In the genomic region with DNA sequence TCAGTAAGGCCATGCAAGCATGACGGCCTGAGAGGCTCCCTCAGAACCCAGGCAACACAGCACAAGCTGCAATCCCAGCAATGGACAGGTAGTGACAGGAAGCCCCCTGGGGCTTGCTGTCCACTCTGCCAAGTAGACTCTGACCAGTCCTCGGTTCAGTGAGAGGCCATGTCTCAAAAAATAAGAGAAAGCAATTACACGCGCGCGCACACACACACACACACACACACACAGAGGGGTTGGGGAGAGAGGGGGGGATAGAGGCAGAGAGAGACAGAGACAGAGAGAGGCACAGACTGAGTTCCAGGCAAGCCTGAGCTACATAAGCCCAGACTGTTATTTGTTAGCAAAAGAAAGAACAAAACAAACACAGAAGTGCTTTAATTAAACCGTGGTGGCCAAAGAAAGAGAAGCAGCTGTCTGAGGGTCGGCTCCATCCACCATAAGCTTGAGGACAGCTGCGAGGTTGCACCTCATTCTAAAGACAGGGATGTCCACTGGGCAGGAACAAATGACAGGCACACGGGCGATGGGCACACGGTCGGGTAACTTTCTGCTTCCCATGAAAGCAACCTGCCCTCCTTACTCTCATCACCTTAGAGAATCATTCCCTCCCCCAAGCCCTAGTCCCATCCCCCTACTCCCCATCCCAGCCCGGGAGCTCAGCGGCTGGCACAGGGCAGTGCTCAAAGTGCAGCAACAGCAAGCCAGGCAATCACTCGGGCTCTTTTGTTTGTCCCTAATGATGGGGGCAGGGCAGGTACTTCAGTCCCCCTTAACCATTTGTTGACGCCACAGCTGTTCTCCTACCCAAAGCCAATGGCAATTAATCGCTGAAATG, we compare ENCODE assay signal across 8 mouse cellular contexts. TPM values are rescaled to one million over a fixed set of nuclear protein-coding genes. Genes with fewer than 3 reads are reported as not detected.
DNase-seq lines count a peak whose midpoint lies in the region; ATAC-seq and TF ChIP-seq lines count a peak whose summit lies in the region.
"Had no signal": no experiment of that assay in that cellular context is flagged by ENCODE, and none has a peak within 500 bp of the region (broad histone marks: within the 10 kb centered on the region; RNA-seq: fewer than 3 reads in every experiment).

No protein-coding gene starts in this region.

- WGBS in cerebellum, adult 2 months = 29% methylated on average over 18 of the region's 18 CpGs
- 24% methylated on average over 18 of the region's 18 CpGs for WGBS in hindbrain, embryonic 12.5 days
- 48% methylated on average over 18 of the region's 18 CpGs for WGBS in liver, embryonic 11.5 days
- 87% methylated on average over 18 of the region's 18 CpGs for WGBS in thymus, adult 2 months

- TF ChIP-seq CTCF in cerebellum, adult 2 months (IDR thresholded peaks at IDR 0.05; ENCODE audit: borderline replicate concordance, insufficient read depth, low read depth, low read length) = no peak
- TF ChIP-seq CTCF in cortical plate, adult 2 months (IDR thresholded peaks at IDR 0.05; ENCODE audit: extremely low read depth, insufficient read depth, low read length) = no peak
- TF ChIP-seq CTCF in thymus, adult 2 months (IDR thresholded peaks at IDR 0.05; ENCODE audit: borderline replicate concordance, control insufficient read depth, extremely low read depth, insufficient read depth, low read length, poor library complexity) = no peak

- H3K4me3 ChIP-seq in cerebellum, adult 2 months (replicated peaks; ENCODE audit: insufficient read depth, low read depth, low read length) = no peak overlapping the region
- no peak overlapping the region for H3K4me3 ChIP-seq in cortical plate, adult 2 months (ENCODE audit: insufficient read depth, low read length)
- H3K4me3 ChIP-seq in hindbrain, embryonic 12.5 days = peak overlapping the region; percentile 6; the same call in 1 of the 2 replicates
- H3K4me3 ChIP-seq in liver, embryonic 11.5 days (ENCODE audit: low read depth, low read length) = no peak overlapping the region
- H3K4me3 ChIP-seq in thymus, adult 2 months (ENCODE audit: control insufficient read depth, insufficient read depth, low read length) = no peak overlapping the region
- H3K4me3 ChIP-seq: liver, embryonic 15.5 days had no signal

- H3K27ac ChIP-seq in cerebellum, adult 2 months (ENCODE audit: insufficient read depth, low read length) = no peak overlapping the region
- peak overlapping the region; percentile 66 for H3K27ac ChIP-seq in cortical plate, adult 2 months (ENCODE audit: insufficient read depth, low read length)
- H3K27ac ChIP-seq in hindbrain, embryonic 12.5 days = peak overlapping the region; percentile 80
- H3K27ac ChIP-seq in liver, embryonic 11.5 days (ENCODE audit: low read depth, low read length) = no peak overlapping the region
- H3K27ac ChIP-seq in thymus, adult 2 months (ENCODE audit: control insufficient read depth, insufficient read depth, low read length) = no peak overlapping the region
- H3K27ac ChIP-seq: liver, embryonic 15.5 days had no signal

- H3K4me1 ChIP-seq in cerebellum, adult 2 months (ENCODE audit: control insufficient read depth, insufficient read depth, low read length) = peaks cover 7% of the 10 kb centered on the region
- peaks cover 19% of the 10 kb centered on the region for H3K4me1 ChIP-seq in cortical plate, adult 2 months (ENCODE audit: control insufficient read depth, insufficient read depth, low read length)
- peaks cover 54% of the 10 kb centered on the region for H3K4me1 ChIP-seq in hindbrain, embryonic 12.5 days
- peaks cover 6% of the 10 kb centered on the region for H3K4me1 ChIP-seq in liver, embryonic 11.5 days (replicated peaks; ENCODE audit: control insufficient read depth, insufficient read depth, low read length)
- H3K4me1 ChIP-seq in thymus, adult 2 months (replicated peaks; ENCODE audit: control insufficient read depth, insufficient read depth, low read length) = no peaks in the 10 kb centered on the region
- H3K4me1 ChIP-seq: liver, embryonic 15.5 days had no signal

- H3K4me2 ChIP-seq in hindbrain, embryonic 12.5 days (replicated peaks) = peak overlapping the region; percentile 40
- peak overlapping the region; percentile 5; the same call in 1 of the 2 replicates for H3K4me2 ChIP-seq in liver, embryonic 11.5 days
- H3K4me2 ChIP-seq: liver, embryonic 15.5 days had no signal

- peaks cover 3% of the 10 kb centered on the region; the same call in 1 of the 2 replicates for H3K36me3 ChIP-seq in hindbrain, embryonic 12.5 days
- H3K36me3 ChIP-seq in liver, embryonic 11.5 days (ENCODE audit: control insufficient read depth, insufficient read depth, low read length) = no peaks in the 10 kb centered on the region
- H3K36me3 ChIP-seq in thymus, adult 2 months (ENCODE audit: control insufficient read depth, insufficient read depth, low read length) = no peaks in the 10 kb centered on the region
- H3K36me3 ChIP-seq: liver, embryonic 15.5 days had no signal

- no peaks in the 10 kb centered on the region for H3K9me3 ChIP-seq in hindbrain, embryonic 12.5 days (replicated peaks)
- H3K9me3 ChIP-seq in liver, embryonic 11.5 days (ENCODE audit: control insufficient read depth, low read length) = no peaks in the 10 kb centered on the region
- H3K9me3 ChIP-seq: liver, embryonic 15.5 days had no signal

- peak; percentile 35 to 40 for DNase-seq in cerebellum, adult 2 months
- no peak for DNase-seq in liver, embryonic 11.5 days (ENCODE audit: low spot score)
- DNase-seq in right cerebral cortex, postnatal 36 days (ENCODE audit: low spot score in 2 of 2) = no peak
- DNase-seq in thymus, postnatal 25 days = no peak
- no peak for DNase-seq in thymus, adult 2 months

- peak; percentile 91 for ATAC-seq in hindbrain, embryonic 12.5 days (ENCODE audit: low FRiP score)
- ATAC-seq in liver, embryonic 11.5 days (replicated peaks; ENCODE audit: low FRiP score) = peak; percentile 64

- H3K27me3 ChIP-seq in cerebellum, adult 2 months (ENCODE audit: control insufficient read depth, insufficient read depth, low read length) = no peaks in the 10 kb centered on the region
- no peaks in the 10 kb centered on the region for H3K27me3 ChIP-seq in hindbrain, embryonic 12.5 days
- H3K27me3 ChIP-seq in liver, embryonic 11.5 days (replicated peaks; ENCODE audit: control insufficient read depth, insufficient read depth, low read length) = no peaks in the 10 kb centered on the region
- no peaks in the 10 kb centered on the region for H3K27me3 ChIP-seq in thymus, adult 2 months (ENCODE audit: control insufficient read depth, insufficient read depth, low read length)

- no peak for TF ChIP-seq POLR2A in cerebellum, adult 2 months (IDR thresholded peaks at IDR 0.05; ENCODE audit: borderline replicate concordance, insufficient read depth, low read length)
- no peak for TF ChIP-seq POLR2A in cortical plate, adult 2 months (IDR thresholded peaks at IDR 0.05; ENCODE audit: extremely low read depth, insufficient read depth, low read length)
- no peak for TF ChIP-seq POLR2A in thymus, adult 2 months (IDR thresholded peaks at IDR 0.05; ENCODE audit: control insufficient read depth, extremely low read depth, insufficient read depth, low read length, poor library complexity)

- no peak overlapping the region for H3K9ac ChIP-seq in hindbrain, embryonic 12.5 days
- no peak overlapping the region for H3K9ac ChIP-seq in liver, embryonic 11.5 days (ENCODE audit: low read depth, low read length)
- H3K9ac ChIP-seq: liver, embryonic 15.5 days had no signal

RNA-seq across cellular contexts. Expression of a gene that starts 6.4 kb away (rescaled TPM):
- 44.3 and 50.8 TPM in 2 replicates for polyA plus RNA-seq in cerebellum, adult 2 months (2012; rRNA removed)
- polyA plus RNA-seq in cortical plate, adult 2 months (2012; rRNA removed) = 58.8 and 59.0 TPM in 2 replicates
- 131 and 133 TPM in 2 replicates for polyA plus RNA-seq in hindbrain, embryonic 12.5 days (2016; fragmentation: Nextera tagmentation; extraction: Ambion mirVana)
- 26.3 and 31.6 TPM in 2 replicates for polyA plus RNA-seq in liver, embryonic 11.5 days (2014; fragmentation: Nextera tagmentation; extraction: Ambion mirVana)
- polyA plus RNA-seq in thymus, adult 2 months (2012; rRNA removed) = 2.0 and 2.5 TPM in 2 replicates

Comparison
In these comparisons a context has a peak if more than half of its experiments do, and no peak if none do; other contexts are left out.
1. DNase-seq: peak in cerebellum, adult 2 months (2 of 2); none in liver, embryonic 11.5 days (single experiment), right cerebral cortex, postnatal 36 days (0 of 2), thymus, postnatal 25 days (single experiment) and thymus, adult 2 months (single experiment).
2. H3K27ac ChIP-seq: peak in cortical plate, adult 2 months (single experiment) and hindbrain, embryonic 12.5 days (single experiment); none in cerebellum, adult 2 months (single experiment), liver, embryonic 11.5 days (single experiment) and thymus, adult 2 months (single experiment).